Mouse (Mus musculus) kidney, postnatal 4 days (tissue): ENCODE data around the gene Pphln1.
A peak's percentile ranks its signal among the peaks of the same experiment; 100 is the strongest.
"Not testable (repeated sequence)": the region's sequence is repeated elsewhere in the genome, so short reads cannot be mapped to it uniquely, and the experiment has no call there.

Experiments
- DNase-seq, 2 experiments: peaks; one replicate each; pipeline ENCODE4 v3.0.0; 2021; ENCODE audit warnings: mixed read lengths in 2 of 2

Gene Pphln1

GRCm38 (mm10) chr15:93397826-93398698 lies at the start of gene Pphln1, which contains the start of gene Zcrb1:
TSS of gene Pphln1 (plus strand) at chr15:93398350.
TSS of gene Zcrb1 (minus strand) at chr15:93398334.
- DNase-seq = peak; percentile 86 to 91

DNA sequence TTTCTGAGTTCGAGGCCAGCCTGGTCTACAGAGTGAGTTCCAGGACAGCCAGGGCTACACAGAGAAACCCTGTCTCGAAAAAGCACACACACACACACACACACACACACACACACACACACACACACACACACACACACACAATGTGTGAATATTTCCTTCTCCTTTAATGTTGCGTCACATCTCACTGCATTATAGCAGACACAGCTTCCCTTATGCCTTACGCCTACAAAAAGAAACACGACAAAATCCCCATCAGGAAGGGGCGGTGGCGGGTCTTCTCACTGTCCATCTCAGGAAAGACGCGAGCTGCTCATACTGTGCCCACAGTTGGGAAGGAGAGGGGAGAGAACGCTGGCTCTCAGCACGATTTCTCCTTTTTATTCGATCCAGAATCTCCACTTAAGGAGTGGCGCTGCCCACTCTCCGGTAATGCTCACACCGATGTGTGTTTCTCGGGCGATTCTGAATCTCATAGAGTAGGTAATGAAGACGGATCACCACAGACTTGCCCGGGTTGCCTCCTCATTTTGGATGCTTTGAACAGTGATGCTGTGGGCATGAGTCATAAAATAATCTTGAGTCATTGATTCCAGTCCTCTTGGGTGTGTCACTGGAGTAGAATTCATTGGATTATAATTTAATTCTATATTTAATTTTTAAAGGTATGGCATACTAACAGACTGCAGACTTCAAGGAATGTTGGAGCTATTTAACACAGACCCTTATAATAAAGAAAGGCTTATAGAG lies 39.6 kb upstream of the Pphln1 start:
- no peak for DNase-seq

GRCm38 (mm10) chr15:93365561-93365960 lies 32.6 kb upstream of the Pphln1 start:
- peak; percentile 54 to 65 for DNase-seq

GRCm38 (mm10) chr15:93368558-93368957 lies 29.6 kb upstream of the Pphln1 start:
- peak; percentile 26 to 46 for DNase-seq

- DNase-seq = no peak
Observed at GRCm38 (mm10) chr15:93371838-93372237, 26.3 kb upstream of the Pphln1 start.

GRCm38 (mm10) chr15:93372525-93373119 lies 25.5 kb upstream of the Pphln1 start:
- DNase-seq = not testable (repeated sequence)

DNA sequence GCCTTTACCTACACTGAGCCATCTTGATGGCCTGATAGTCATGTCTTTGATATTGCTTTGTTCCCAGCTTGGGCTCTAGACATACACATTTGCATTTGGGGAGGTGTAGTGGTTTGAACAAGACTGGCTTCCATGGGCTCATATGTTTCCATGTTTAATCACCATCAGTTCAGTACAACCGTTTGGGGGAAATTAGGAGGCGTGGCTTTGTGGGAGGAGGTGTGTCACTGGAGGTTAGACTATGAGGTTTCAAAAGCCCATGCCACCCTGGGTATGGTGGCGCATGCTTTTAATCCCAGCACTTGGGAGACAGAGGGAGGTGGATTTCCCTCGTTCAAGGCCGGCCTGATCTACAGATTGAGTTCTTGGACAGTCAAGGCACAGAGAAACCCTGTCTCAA lies 22.5 kb upstream of the Pphln1 start:
- DNase-seq = no peak

GRCm38 (mm10) chr15:93379177-93379576 lies 19.0 kb upstream of the Pphln1 start:
- DNase-seq = no peak

GRCm38 (mm10) chr15:93381337-93381736 lies 16.8 kb upstream of the Pphln1 start:
- no peak for DNase-seq

- DNase-seq = no peak
Observed at GRCm38 (mm10) chr15:93397269-93397668, 881 bp upstream of the Pphln1 start.

DNA sequence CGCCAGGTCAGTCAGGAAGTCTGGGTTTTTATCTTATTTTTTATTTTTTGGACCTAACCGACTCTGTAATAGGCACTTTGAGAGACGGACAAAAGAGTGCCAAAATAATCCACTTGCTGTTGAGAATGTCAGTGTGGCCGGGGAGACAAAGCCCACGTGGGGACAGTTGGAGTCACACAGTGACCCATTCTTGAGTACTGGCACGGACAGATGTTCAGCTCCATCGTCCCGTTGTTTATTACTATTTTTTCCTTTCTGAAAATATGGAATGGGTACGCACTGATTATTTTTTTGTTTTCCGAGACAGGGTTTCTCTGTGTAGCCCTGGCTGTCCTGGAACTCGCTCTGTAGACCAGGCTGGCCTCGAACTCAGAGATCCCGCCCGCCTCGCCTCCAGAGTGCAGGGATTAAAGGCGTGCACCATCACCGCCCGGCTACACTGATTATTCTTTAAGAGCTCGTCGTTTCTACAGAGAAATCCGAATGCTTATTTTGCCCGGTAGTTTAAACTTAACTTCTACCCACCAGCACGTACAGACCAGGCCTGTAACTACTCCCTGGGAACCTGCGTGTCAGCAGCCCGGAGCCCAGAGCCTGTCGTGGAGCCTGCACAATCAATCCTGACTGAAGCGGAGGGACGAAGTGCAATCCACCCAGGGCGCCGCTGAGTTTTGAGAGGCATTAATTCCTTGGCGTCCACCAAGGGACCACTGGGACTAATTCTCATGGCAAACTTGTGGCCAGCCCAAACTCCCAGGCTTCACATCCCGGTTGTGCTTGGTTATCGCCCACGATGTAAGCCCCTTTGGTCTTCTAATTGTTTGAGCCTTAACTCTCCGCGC lies 770 bp downstream of the Pphln1 start:
- DNase-seq = peak; percentile 25 to 34

GRCm38 (mm10) chr15:93401446-93401845 lies 3.3 kb downstream of the Pphln1 start:
- DNase-seq = no peak

- no peak for DNase-seq
Observed at GRCm38 (mm10) chr15:93402730-93403129, 4.6 kb downstream of the Pphln1 start.

DNA sequence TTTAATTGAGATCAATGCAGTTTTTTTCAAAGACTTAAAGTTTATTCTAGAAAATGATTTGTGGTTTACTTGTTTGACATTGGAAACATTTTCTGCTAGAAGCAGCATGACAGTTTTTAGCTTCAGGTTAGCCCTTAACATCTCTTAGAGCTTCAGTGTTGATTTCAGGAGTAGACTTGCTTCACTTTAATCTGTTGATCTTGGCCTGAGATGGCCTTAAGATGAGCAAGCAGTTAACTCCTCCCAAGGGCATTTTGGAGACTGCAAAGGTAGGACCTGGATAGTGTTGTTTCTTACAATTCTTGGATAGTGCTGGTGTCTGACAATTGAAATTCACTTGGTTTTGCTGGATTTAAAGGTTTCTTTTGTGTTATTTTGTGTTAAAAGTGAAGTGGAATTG lies 6.7 kb downstream of the Pphln1 start:
- DNase-seq = no peak

DNA sequence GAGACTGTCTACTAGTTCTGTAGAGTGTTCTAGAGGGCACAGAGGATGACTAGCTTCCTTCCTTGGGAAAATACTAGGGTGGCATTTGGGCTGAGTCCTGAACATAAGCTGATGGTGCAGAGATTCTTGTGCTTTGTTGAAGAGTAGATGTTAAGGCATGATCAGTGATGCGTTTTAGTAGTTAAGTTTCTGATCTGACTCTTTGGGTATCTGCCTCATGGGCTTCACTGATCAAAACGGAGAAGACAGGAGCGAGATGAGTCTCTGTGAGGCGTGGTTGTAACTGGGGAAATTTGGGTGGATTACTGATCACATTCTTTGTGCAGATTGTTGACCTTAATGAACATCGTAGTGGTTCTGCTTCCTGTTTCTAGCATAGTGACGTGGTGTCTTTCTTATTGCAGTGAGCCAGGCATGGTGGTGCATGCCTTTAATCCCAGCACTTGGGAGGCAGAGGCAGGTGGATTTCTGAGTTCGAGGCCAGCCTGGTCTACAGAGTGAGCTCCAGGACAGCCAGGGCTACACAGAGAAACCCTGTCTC lies 7.4 kb downstream of the Pphln1 start:
- DNase-seq = no peak

- DNase-seq = no peak
Observed at GRCm38 (mm10) chr15:93406492-93406891, 8.3 kb downstream of the Pphln1 start.

DNA sequence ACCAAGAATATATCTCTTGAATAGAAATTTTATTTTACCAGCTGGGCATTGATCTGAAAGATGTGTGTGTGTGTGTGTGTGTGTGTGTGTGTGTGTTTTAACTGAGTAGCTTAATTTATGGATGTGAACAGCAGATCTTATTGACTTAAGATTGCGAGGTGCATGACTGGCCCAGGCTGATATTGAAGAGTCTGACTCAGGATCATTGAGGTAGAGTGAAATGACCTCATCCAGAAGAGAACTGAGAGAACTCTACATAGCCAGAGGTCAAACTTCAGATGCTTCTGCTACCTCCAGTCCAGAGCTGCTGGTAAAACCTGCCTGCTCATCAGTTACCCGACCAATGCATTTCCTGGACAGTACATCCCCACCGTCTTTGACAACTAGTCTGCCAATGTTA lies 14.3 kb downstream of the Pphln1 start:
- DNase-seq = no peak

GRCm38 (mm10) chr15:93414456-93414855 lies 16.3 kb downstream of the Pphln1 start:
- DNase-seq = no peak

GRCm38 (mm10) chr15:93416300-93416699 lies 18.1 kb downstream of the Pphln1 start:
- DNase-seq = no peak

- peak in 1 of 2 experiments; percentile 21 for DNase-seq
Observed at GRCm38 (mm10) chr15:93420596-93420995, 22.4 kb downstream of the Pphln1 start.

DNA sequence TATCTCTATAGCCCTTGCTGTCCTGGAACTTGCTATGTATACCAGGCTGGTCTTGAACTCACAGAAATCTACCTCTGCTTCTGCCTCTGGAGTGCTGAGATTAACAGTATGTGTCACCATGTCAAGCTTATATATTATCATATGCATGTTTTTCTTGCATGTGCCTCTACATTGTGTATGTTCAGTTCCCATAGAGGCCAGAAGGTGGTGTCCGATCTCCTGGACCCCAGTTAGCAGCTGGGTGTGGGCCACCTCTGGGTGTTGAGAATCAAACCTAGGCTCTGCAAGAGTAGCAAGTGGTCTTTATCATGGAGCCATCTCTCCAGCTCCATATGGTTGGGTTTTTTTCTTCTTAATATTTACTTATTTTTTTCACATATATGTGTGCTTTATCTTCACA lies 24.4 kb downstream of the Pphln1 start:
- no peak for DNase-seq

GRCm38 (mm10) chr15:93433811-93434210 lies 35.7 kb downstream of the Pphln1 start:
- DNase-seq = peak; percentile 44 to 65
